9 mouse cellular contexts compared by ENCODE assay signal in genomic region chr14:31324851-31325250, GRCm38 (mm10). TPM values are rescaled to one million over a fixed set of nuclear protein-coding genes. Genes with fewer than 3 reads are reported as not detected.
DNase-seq lines count a peak whose midpoint lies in the region; ATAC-seq and TF ChIP-seq lines count a peak whose summit lies in the region.
"Had no signal": no experiment of that assay in that cellular context is flagged by ENCODE, and none has a peak within 500 bp of the region (broad histone marks: within the 10 kb centered on the region; RNA-seq: fewer than 3 reads in every experiment).

No protein-coding gene starts in this region.

- ATAC-seq in forebrain, embryonic 15.5 days (replicated peaks): no peak

- H3K9me3 ChIP-seq in ES-E14 (ENCODE audit: control insufficient read depth, insufficient read depth, low read depth, low read length): no peaks in the 10 kb centered on the region
- H3K9me3 ChIP-seq in forebrain, embryonic 15.5 days: no peaks in the 10 kb centered on the region
- H3K9me3 ChIP-seq: limb, embryonic 15.5 days had no signal

- H3K4me2 ChIP-seq in forebrain, embryonic 15.5 days (replicated peaks): no peak overlapping the region

- WGBS in forebrain, embryonic 15.5 days: 74% methylated on average over 10 of the region's 10 CpGs

- no peak for DNase-seq in layer of hippocampus, adult 2 months (ENCODE audit: low spot score in 2 of 2)
- DNase-seq in layer of hippocampus, postnatal 10 days (ENCODE audit: low spot score in 2 of 2): no peak
- peak; percentile 40 for DNase-seq in ES-E14 (ENCODE audit: low read depth, low spot score)
- DNase-seq in c-Kit-positive CD71-positive TER-119-positive erythroid progenitor cells, embryonic 14.5 days (ENCODE audit: low spot score): peak; percentile 53
- peak; percentile 21 for DNase-seq in lung, postnatal 10 days
- no peak for DNase-seq in yolk sac, embryonic 10.5 days (ENCODE audit: low spot score)
- DNase-seq: heart, postnatal 14 days had no signal

- H3K4me3 ChIP-seq in layer of hippocampus, adult 2 months: no peak overlapping the region
- no peak overlapping the region for H3K4me3 ChIP-seq in ES-E14 (ENCODE audit: insufficient read depth in 1 of 2, low read depth in 1 of 2, low read length in 2 of 2, poor library complexity in 1 of 2, severe bottlenecking in 1 of 2)
- H3K4me3 ChIP-seq in forebrain, embryonic 15.5 days: no peak overlapping the region
- H3K4me3 ChIP-seq: limb, embryonic 15.5 days had no signal

- peak; percentile 54 for TF ChIP-seq CTCF in layer of hippocampus, adult 2 months (conservative IDR thresholded peaks at IDR 0.05)

- no peaks in the 10 kb centered on the region for H3K36me3 ChIP-seq in ES-E14 (ENCODE audit: control insufficient read depth, insufficient read depth, low read length, poor library complexity, severe bottlenecking)
- H3K36me3 ChIP-seq in forebrain, embryonic 15.5 days: no peaks in the 10 kb centered on the region
- H3K36me3 ChIP-seq: limb, embryonic 15.5 days had no signal

- in situ Hi-C loops in ES-E14 (cut with MboI; ENCODE audit: low sequenced_read_pairs in 2 of 2, unreplicated experiment in 2 of 2): no loop called here

- H3K4me1 ChIP-seq in ES-E14 (ENCODE audit: control insufficient read depth in 2 of 2, insufficient read depth in 2 of 2, low read length in 2 of 2, poor library complexity in 1 of 2): peaks cover 0 to 4% of the 10 kb centered on the region in 2 experiments; a peak in 1 of 4 replicates
- H3K4me1 ChIP-seq in forebrain, embryonic 15.5 days: 0 out of 2 replicates have a peak, but pooled peaks cover 6% of the 10 kb centered on the region

- no peak overlapping the region for H3K27ac ChIP-seq in layer of hippocampus, adult 2 months
- no peak overlapping the region for H3K27ac ChIP-seq in ES-E14 (ENCODE audit: insufficient read depth, low read depth, low read length, poor library complexity, severe bottlenecking)
- H3K27ac ChIP-seq in forebrain, embryonic 15.5 days (replicated peaks): no peak overlapping the region
- H3K27ac ChIP-seq: limb, embryonic 15.5 days had no signal

- H3K9ac ChIP-seq in ES-E14 (ENCODE audit: insufficient read depth, low read depth, low read length, poor library complexity, severe bottlenecking): no peak overlapping the region
- H3K9ac ChIP-seq in forebrain, embryonic 15.5 days (replicated peaks): no peak overlapping the region
- H3K9ac ChIP-seq: limb, embryonic 15.5 days had no signal

- no peaks in the 10 kb centered on the region for H3K27me3 ChIP-seq in forebrain, embryonic 15.5 days
- H3K27me3 ChIP-seq: limb, embryonic 15.5 days had no signal

TF ChIP-seq in ES-E14, 5 proteins besides CTCF, POLR2A, EP300 and RAD21:
- no peak for TF ChIP-seq ZC3H11A (IDR thresholded peaks at IDR 0.05; ENCODE audit: borderline replicate concordance, low read depth, low read length)
- TF ChIP-seq HCFC1 (IDR thresholded peaks at IDR 0.05; ENCODE audit: borderline replicate concordance, insufficient read depth, low read length): no peak
- TF ChIP-seq CHD2 (IDR thresholded peaks at IDR 0.05; ENCODE audit: low read depth, low read length): no peak
- no peak for TF ChIP-seq ZNF384 (IDR thresholded peaks at IDR 0.05; ENCODE audit: low read depth, low read length)
- no peak for TF ChIP-seq MAFK (IDR thresholded peaks at IDR 0.05; ENCODE audit: insufficient read depth, low read depth, low read length)

RNA-seq across cellular contexts. Expression of gene Dnah1, which starts 1.2 kb away (rescaled TPM):
- 1 to 10 TPM; 4.6 to 5.8 TPM for total RNA-seq in layer of hippocampus, adult 2 months (2021)
- 1 to 10 TPM; 2.2 to 2.4 TPM for total RNA-seq in layer of hippocampus, postnatal 10 days (2021)
- total RNA-seq in ES-E14 (2012; rRNA removed): 0.80 and 1.3 TPM in 2 replicates
- polyA plus RNA-seq in forebrain, embryonic 15.5 days (2015; fragmentation: Nextera tagmentation; extraction: Ambion mirVana): 3.2 and 3.9 TPM in 2 replicates

RNA-seq across cellular contexts. Expression of gene Capn7, which starts 11.6 kb away (rescaled TPM):
- 10 to 100 TPM; 35.6 to 39.4 TPM for total RNA-seq in layer of hippocampus, adult 2 months (2021)
- total RNA-seq in layer of hippocampus, postnatal 10 days (2021): 10 to 100 TPM; 39.9 to 41.5 TPM
- total RNA-seq in ES-E14 (2012; rRNA removed): 16.5 and 23.7 TPM in 2 replicates
- 61.3 and 66.1 TPM in 2 replicates for polyA plus RNA-seq in forebrain, embryonic 15.5 days (2015; fragmentation: Nextera tagmentation; extraction: Ambion mirVana)

Comparison
In these comparisons a context has a peak if more than half of its experiments do, and no peak if none do; other contexts are left out.
1. DNase-seq: peak in ES-E14 (single experiment), c-Kit-positive CD71-positive TER-119-positive erythroid progenitor cells, embryonic 14.5 days (single experiment) and lung, postnatal 10 days (single experiment); none in layer of hippocampus, adult 2 months (0 of 2), layer of hippocampus, postnatal 10 days (0 of 2) and yolk sac, embryonic 10.5 days (single experiment).